Mouse (Mus musculus) gastrocnemius, adult 18-20 months (tissue): ENCODE measurements around the gene Cope. TPM values are rescaled to one million over a fixed set of nuclear protein-coding genes. Genes with fewer than 3 reads are reported as not detected.

Experiments
- DNase-seq: peaks from one replicate; pipeline ENCODE4 v3.0.0; 2021; ENCODE audit warnings: low spot score
- total RNA-seq, 2 experiments: library from RNA; stranded (reverse); gene quantifications; 2 replicates each; pipeline ENCODE4 v1.2.3; 2021

Cope gene
- total RNA-seq, 2 experiments from 2014 or later: 133 to 135 TPM

DNA sequence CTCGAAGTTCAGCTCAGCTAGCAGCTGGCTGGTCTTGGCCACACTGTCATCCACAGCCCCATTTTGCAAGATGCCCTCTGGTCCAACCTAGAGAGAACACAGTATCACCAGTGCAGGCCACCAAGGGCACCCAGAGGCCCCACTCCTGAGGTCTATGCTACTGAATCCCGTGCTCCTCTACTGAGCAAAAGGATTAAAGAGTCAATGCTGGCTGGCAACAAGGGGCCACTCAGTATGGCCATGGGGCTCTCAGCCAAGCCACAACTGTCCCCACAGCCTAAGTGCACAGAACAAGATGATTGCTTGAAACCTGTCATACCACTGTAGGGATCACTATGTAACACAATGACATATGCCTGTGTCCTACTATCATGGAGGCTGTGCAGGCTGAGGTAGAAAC lies 42.0 kb downstream of the Cope start:
- no peak for DNase-seq

DNA sequence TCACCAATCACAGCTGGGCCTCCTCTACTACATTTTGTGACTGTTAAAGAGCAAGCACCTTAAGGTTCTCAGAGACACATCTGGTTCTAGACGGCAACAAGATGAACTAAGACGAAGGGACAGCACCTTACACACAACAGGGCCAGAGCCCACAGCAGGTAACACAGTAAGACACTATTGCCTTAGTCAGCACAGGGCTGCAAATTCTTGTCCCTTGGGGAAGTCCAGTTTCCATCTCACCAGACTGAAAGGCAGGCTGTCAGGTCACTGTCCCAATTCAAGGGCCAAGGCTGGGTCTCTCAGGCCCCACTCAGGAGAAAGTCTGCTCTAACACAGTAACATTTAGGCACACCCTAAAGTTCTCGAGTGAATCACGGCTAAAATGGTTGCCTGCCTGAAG lies 45.1 kb downstream of the Cope start:
- DNase-seq: no peak

DNA sequence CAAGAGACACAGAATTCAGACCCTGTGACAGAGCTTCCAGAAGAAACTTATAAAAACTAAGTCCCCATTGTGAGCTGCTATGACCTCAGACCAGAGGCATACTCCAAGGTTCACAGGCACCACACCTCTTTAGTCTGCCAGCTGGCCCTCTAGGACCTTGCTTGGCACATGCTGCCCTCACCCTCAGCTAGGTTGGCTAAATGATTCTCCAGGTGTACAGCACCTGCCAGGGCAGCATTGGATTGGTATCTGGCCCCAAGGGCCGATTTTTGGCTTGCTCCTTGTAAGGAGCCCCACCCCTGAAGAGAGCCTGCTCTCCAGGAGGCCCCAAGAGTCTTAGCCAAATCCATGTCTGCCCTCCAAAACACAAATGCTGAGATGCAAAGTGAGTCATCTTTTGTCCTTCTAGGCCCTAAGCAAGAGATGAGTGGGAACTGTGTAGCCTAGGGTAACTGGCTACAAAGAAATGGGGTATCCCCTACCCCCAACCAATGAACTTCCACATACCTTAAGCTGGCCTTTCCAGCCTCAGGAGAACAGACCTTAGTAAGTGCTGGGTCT lies 45.6 kb downstream of the Cope start:
- no peak for DNase-seq

DNA sequence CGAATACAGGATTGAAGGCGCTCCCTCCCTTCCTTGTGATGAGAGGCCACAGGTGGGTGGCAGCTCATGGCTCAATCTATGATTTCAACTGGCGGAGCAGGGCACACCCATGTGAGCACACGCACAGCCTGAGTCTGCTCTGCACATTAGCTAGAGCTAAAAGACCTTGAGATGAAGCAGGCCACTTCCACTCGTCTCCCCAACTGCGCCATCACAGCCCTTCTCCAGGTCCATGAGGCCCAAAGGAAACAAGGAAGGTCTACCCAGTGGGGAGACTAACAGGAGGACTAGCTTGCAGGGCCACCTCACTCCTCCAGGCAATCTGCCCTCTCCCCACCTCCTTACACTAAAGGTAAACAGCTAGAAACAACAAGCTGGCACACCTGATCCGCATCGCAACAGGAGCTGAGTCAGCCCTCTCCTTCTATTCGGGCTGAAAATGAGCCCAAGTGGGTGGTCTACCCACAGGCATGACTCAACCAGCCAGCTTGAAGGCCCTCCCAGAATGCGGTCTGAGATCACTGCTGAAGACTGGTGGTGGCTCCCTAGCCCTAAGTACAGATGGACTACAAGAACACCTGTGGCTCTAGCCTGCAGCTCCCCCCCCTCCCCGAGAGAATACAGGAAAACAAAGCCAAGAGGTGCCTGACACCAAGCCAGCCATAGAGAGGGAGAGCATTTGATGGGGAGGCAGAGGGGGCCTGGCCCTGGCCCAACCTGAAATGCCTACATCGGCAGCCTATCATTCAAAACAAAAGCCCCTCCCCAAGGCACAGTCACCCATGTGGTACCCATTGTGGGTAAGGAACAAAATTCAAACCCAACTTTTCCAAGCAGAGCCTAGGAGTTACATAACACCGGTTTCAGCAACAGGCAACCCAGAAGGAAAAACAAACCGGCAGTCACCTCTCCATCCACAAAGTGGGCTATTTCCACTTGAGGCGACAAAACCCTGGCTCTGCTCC lies 49.0 kb downstream of the Cope start:
- no peak for DNase-seq

DNA sequence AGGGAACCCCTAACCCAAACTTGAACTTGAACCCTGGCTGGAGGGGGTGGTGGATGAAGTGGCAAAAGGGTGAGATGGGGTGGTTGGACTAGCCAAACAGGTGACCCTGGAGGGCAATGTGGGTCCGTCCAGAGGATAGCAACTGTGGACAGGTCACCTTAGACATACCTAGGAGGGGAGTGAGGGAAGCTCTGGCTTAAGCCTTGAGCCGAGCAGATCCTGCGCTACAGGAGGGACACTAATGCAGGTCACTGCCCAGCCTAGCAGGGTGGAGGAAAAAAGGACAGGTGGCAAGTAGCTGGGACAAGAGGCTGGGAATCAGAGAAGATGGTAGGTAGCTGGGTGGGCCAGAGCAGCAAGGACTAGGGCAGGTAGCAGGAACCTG lies 49.7 kb downstream of the Cope start:
- no peak for DNase-seq

DNA sequence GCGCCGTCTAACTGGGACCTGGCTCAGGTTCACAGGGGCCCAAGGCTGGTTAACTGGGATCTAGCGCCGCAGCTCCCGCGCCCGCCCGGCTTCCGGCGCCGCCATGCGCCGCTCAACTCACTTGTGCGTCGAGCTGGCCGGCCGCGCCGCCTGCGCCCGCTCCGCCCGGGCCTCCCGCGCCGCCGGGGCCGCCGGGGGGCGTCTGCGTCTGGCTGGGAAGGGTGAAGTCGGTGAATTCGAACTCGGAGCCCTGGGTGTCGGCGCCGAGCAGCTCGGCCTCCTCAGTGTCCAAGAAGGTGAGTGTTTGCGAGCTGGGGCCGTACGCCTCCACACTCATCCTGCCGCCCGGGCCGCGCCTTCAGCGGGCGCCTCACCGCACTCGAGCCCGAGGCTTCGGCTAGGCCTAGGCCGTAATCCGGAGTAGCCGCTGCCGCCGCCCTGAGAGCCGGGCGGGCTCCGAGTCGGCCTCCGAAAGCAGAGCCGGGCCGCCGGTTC lies 50.4 kb downstream of the Cope start:
- no peak for DNase-seq

DNA sequence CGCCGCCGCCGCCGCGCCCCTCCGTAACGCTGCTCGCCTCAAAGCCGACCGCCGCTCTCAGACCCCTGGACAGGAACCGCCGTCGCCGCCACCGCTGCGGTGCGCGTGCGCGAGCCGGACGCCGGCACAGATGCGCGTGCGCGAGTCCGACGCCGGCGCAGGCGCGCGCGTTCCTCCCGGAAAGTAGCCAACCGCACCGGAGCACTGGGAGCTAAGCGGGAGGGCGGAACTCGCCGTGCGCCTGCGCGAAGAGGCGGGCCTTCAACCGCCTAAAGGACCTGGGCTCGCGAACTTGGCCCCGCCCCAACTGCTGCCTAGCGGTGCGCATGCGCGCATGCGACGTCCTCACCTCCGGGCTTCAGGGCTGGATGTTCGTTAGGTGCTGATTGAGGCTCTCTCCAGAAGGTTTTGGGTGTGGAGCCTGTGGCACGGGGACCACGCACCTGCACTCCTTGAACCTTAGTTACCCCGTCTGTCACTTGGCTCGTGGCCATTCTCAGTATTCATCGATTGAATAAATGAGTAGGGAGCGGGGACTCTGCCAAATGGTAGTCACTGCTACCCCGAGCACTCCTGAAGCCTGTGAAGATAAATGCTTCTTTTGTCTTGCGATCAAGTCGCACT lies 51.0 kb downstream of the Cope start, which contains the start of gene Upf1:
Gene Upf1, minus strand, starts transcription at position 85 of the 624 bp plus-strand sequence.
- peak; percentile 99 for DNase-seq

DNA sequence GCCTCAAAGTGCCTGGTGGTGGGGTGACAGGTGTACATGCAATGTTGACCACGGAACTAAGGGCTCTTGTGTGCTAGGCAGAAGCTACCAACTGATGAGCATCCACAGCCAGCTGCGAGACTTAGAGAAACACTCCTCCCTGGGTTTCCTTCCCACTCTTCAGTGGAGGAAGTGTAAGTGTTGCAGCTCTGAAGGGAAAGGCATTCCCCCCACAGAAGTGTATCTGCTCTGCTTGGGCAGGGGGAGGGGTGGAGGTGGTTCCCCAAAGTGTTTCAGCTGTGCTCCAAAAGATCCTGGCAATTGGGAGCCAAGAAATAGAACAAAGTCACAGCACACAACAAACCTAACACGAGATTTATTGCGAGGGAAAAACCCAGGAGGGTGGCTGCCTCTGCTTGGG lies 51.7 kb downstream of the Cope start:
- no peak for DNase-seq

DNA sequence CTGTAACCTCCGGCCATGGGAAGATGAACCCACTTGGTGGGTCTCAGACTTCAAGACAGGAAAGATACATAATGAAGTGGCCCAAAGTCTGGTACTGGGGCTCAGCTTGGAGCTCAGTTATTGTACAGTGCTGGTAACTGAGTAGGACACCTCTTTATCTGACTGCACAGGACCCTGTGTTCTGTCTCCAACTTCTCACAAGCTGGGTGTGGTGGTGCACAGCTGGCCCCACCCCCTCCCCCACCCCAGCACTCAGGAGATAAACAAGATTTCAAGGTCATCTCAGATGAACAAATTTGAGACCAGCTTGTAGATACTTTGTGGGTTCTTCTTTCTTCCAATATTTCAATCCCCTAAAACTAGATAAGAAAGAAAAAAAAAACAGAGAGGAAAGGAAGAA lies 53.8 kb downstream of the Cope start:
- no peak for DNase-seq

DNA sequence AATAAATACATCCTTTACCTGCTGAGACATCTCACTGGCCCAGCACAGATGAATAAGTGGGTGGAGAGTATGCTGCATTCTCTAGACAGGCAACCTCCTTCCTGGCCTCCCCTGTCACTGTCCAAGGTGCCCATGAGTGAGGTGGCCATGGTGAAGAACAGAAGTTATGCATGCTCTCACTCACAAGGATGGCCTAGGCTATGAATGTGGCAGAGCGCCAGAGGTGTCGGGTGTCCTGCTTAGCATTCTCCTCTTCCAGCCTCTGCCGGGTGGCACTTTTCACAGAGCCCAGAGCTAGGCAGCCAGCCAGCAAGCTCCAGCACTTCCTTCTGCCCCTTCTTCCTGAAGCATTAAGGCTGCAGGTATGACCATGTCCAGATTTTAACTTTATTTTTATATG lies 57.1 kb downstream of the Cope start:
- peak; percentile 78 for DNase-seq

DNA sequence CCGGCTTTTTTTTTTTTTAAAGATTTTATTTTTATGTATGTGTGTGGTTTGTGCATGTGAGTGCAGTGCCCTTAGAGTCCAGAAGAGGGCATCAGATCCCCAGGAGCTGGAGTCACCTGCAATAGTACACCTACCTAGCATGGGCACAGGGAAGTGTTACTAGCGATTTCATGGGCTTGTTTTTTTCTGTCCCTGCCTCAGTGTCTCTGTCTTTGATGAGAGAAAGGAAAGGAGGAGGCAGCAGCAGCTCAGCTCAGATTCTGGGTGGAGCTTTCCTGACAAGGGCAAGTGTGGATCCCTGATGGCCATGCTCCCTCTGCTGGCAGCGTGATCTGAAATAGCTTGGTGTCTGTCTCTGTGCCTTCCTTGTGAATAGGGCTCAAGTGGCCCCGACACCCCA lies 58.5 kb downstream of the Cope start:
- no peak for DNase-seq

DNA sequence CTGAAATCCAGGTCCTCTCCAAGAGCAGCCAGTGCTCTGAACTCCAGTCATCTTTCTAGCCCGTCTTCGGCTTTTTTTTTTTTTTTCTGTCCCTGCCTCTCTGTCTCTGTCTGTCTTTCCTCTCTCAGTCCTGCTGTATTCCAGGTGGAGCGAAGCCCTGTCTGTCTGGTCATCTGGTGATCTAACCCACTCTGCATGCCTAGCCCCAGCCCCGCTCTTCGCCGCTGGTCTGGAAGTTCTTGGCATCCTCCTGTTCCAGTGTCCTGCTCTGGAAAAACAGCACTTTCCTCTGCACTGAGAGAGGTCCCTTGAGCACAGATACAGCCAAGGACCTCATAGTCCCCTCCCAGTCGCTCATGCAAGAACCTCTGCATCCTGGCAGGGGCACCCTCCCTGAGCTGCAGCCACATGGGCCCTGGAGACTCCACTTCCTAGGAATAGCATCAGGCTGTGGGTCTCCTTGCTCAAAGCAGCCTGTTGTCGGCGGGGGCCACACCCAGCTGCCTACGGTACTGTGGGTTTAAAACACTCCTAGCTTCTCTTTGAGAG lies 59.2 kb downstream of the Cope start:
- no peak for DNase-seq

Other genes with a start within 250 kb of the Cope start
- under 1 TPM; 0.62 to 0.64 TPM for gene Tm6sf2, start 229.6 kb upstream of the Cope start, total RNA-seq
- not detected for gene Hapln4, start 219.1 kb upstream of the Cope start, total RNA-seq
- not detected for gene Ncan, start 181.6 kb upstream of the Cope start, total RNA-seq
- 1 to 10 TPM; 4.5 to 4.9 TPM for gene Nr2c2ap, start 171.2 kb upstream of the Cope start, total RNA-seq
- gene Rfxank, start 163.4 kb upstream of the Cope start, total RNA-seq: 1 to 10 TPM; 7.4 to 9.1 TPM
- gene Borcs8, start 163.0 kb upstream of the Cope start, total RNA-seq: 10 to 100 TPM; 13.4 to 15.0 TPM
- under 1 TPM; 0.23 to 0.28 TPM for gene Mef2b, start 162.8 kb upstream of the Cope start, total RNA-seq
- 10 to 100 TPM; 75.2 to 88.4 TPM for gene Tmem161a, start 130.2 kb upstream of the Cope start, total RNA-seq
- 10 to 100 TPM; 26.7 to 31.1 TPM for gene Slc25a42, start 90.2 kb upstream of the Cope start, total RNA-seq
- gene Sugp2, start 68.3 kb upstream of the Cope start, total RNA-seq: 10 to 100 TPM; 37.4 to 49.4 TPM
- gene Armc6, start 68.1 kb upstream of the Cope start, total RNA-seq: 1 to 10 TPM; 6.9 to 7.9 TPM
- gene Homer3, start 19.7 kb upstream of the Cope start, total RNA-seq: 1 to 10 TPM; 2.9 to 3.8 TPM
- gene Ddx49, start within 50 bp of the Cope start, total RNA-seq: 10 to 100 TPM; 27.4 to 28.6 TPM
- 10 to 100 TPM; 13.4 to 15.9 TPM for gene Cers1, start 13.3 kb downstream of the Cope start, total RNA-seq
- gene Gdf1, start 27.3 kb downstream of the Cope start, total RNA-seq: 1 to 10 TPM; 1.9 to 2.1 TPM
- gene Upf1, start 50.8 kb downstream of the Cope start, total RNA-seq: 10 to 100 TPM; 29.8 to 31.1 TPM
- 10 to 100 TPM in 1 of 2 experiments, 1 to 10 TPM in 1; 6.9 to 14.9 TPM for gene Comp, start 71.0 kb downstream of the Cope start, total RNA-seq
- 1 to 10 TPM; 7.7 to 8.4 TPM for gene Crtc1, start 137.1 kb downstream of the Cope start, total RNA-seq
- gene Klhl26, start 174.4 kb downstream of the Cope start, total RNA-seq: 1 to 10 TPM; 7.7 to 8.3 TPM
- gene Tmem59l, start 184.8 kb downstream of the Cope start, total RNA-seq: not detected
- 1 to 10 TPM; 2.8 to 2.9 TPM for gene Crlf1, start 190.6 kb downstream of the Cope start, total RNA-seq
- 100 to 1,000 TPM; 170 TPM for gene Rex1bd, start 204.2 kb downstream of the Cope start, total RNA-seq
- gene Uba52, start 208.3 kb downstream of the Cope start, total RNA-seq: 100 to 1,000 TPM; 841 to 913 TPM
- 100 to 1,000 TPM; 103 to 105 TPM for gene Fkbp8, start 225.2 kb downstream of the Cope start, total RNA-seq
- gene Kxd1, start 225.4 kb downstream of the Cope start, total RNA-seq: 10 to 100 TPM; 76.3 to 80.6 TPM
- gene Ell, start 236.9 kb downstream of the Cope start, total RNA-seq: 10 to 100 TPM; 12.5 to 21.8 TPM